Mouse (Mus musculus): Measurements from ENCODE around the gene Unc93a.
"Not testable (repeated sequence)": the region's sequence is repeated elsewhere in the genome, so short reads cannot be mapped to it uniquely, and the experiment has no call there.

Gene Unc93a

DNA sequence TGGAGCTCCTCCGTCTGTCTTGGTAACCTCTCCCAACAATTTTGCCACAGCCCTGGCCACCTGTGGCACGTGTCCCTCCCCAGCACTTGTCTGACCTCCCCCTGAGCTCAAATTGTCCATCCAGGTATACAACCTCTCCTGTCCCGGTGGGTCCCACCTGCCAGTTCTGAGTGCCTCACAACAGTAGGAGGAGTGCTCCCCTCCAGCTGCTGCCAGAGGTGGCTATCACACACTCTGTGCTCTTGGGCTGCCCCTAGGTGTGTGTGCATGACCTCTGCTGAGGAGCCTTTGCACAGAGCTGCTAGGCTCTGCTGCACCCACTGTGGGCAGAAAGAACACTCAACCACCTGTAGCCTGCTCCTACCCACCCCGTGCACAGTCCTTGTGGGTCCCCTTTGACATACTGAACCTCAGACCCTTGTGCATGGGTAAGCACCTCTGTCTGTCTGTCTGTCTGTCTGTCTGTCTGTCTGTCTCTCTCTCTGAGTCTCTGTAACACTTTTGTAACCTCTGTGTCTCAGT is 63.7 kb downstream of the Unc93a start:
- not testable (repeated sequence) for DNase-seq

DNA sequence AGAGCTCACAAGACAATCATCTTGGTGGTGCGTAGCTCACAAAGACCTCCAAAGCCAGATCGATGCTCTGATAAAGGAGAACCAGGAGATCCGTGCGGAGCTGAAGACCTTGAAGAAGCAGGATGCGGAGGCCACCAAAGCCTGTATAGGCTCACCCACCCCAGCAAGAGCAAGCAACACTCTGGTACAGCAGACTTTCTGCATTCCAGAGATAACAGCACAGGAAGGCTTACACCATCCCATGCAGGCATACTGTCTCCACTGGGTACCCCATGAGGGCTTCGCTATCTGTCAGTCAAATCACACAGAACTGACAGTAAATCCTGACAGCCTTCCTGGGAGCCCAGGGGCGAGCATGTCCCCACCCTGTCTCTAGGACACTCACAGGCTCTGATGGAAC is 68.7 kb downstream of the Unc93a start:
- DNase-seq: not testable (repeated sequence)

DNA sequence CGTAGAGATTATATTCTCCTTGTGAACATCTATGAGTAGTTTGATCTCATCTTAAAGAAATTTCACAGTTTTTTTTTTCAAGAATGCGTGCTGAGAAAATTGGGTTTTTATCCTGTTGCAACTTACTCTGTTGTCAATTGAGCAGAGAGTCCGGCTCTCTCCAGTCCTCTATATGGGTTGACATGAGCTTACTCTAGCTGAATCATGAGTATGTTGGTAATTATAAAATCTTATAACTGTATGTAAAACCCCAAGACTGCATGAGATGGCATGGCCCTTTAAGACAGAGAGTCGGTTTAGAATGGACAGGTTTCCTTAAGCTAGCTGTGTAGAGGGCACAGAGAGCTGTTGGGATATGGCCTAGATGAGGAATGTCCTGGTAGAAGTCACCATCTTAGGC is 70.8 kb downstream of the Unc93a start, which contains the start of gene Tcp10b:
Gene Tcp10b (plus strand): TSS at position 301 of the 400 bp plus-strand sequence.
- not testable (repeated sequence) for DNase-seq
